Mouse (Mus musculus): Measurements from ENCODE around the gene Vps37d. TPM values are rescaled to one million over a fixed set of nuclear protein-coding genes. Genes with fewer than 3 reads are reported as not detected.
A peak's percentile ranks its signal among the peaks of the same experiment; 100 is the strongest.
"Not testable (repeated sequence)": the region's sequence is repeated elsewhere in the genome, so short reads cannot be mapped to it uniquely, and the experiment has no call there.

Gene Vps37d
- total RNA-seq, 2 experiments from 2014 or later: 0.95 to 1.6 TPM

- intact Hi-C loops (cut with DNase I): no loop called here
- DNase-seq: peak in 1 of 2 experiments; percentile 16
These were observed 1.0 kb downstream of the Vps37d start for GRCm38 (mm10) chr5:135076931-135077505.

GRCm38 (mm10) chr5:135076368-135076767 lies 1.7 kb downstream of the Vps37d start:
- DNase-seq: no peak
- intact Hi-C loops (cut with DNase I): no loop called here

GRCm38 (mm10) chr5:135075655-135076054 lies 2.4 kb downstream of the Vps37d start:
- intact Hi-C loops (cut with DNase I): no loop called here
- no peak for DNase-seq

- intact Hi-C loops (cut with DNase I): no loop called here
- DNase-seq: no peak
These were observed 4.5 kb downstream of the Vps37d start for GRCm38 (mm10) chr5:135073349-135074150.

- DNase-seq: no peak
- intact Hi-C loops (cut with DNase I): no loop called here
These were observed 5.3 kb downstream of the Vps37d start for GRCm38 (mm10) chr5:135072720-135073119.

- intact Hi-C loops (cut with DNase I): no loop called here
- no peak for DNase-seq
These were observed 6.0 kb downstream of the Vps37d start for GRCm38 (mm10) chr5:135072061-135072460.

GRCm38 (mm10) chr5:135070448-135070847 lies 7.6 kb downstream of the Vps37d start:
- no peak for DNase-seq
- intact Hi-C loops (cut with DNase I): no loop called here

GRCm38 (mm10) chr5:135066008-135066407 lies 12.1 kb downstream of the Vps37d start:
- intact Hi-C loops (cut with DNase I): no loop called here
- DNase-seq: no peak

GRCm38 (mm10) chr5:135064909-135065446 lies 13.1 kb downstream of the Vps37d start, which contains the start of gene Bud23:
Bud23 (minus strand) TSS chr5:135064959.
- intact Hi-C loops (cut with DNase I): loop anchor here (2.0 to 5.0 kb wide), 2 partner anchors 50 to 122 kb away; partner anchors contain the start of gene Baz1b
- DNase-seq: not testable (repeated sequence)

- intact Hi-C loops (cut with DNase I): loop anchor here (2.0 to 5.0 kb wide), 2 partner anchors 50 to 123 kb away; partner anchors contain the start of gene Baz1b
- DNase-seq: no peak
These were observed 13.7 kb downstream of the Vps37d start for GRCm38 (mm10) chr5:135064382-135064766.

GRCm38 (mm10) chr5:135063629-135064381 lies 14.3 kb downstream of the Vps37d start, which contains the start of gene Dnajc30:
Dnajc30 (plus strand) TSS chr5:135064202.
- intact Hi-C loops (cut with DNase I): loop anchor here (2.0 to 5.0 kb wide), 2 partner anchors 49 to 123 kb away; partner anchors contain the start of gene Baz1b
- DNase-seq: peak; percentile 95 to 97

GRCm38 (mm10) chr5:135053356-135053755 lies 24.7 kb downstream of the Vps37d start:
- intact Hi-C loops (cut with DNase I): no loop called here
- DNase-seq: no peak

- intact Hi-C loops (cut with DNase I); DNase-seq: not testable (repeated sequence)
These were observed 28.8 kb downstream of the Vps37d start for GRCm38 (mm10) chr5:135049268-135049667.

GRCm38 (mm10) chr5:135048539-135048938 lies 29.5 kb downstream of the Vps37d start:
- intact Hi-C loops (cut with DNase I): no loop called here
- DNase-seq: no peak

GRCm38 (mm10) chr5:135044575-135044974 lies 33.5 kb downstream of the Vps37d start:
- DNase-seq: no peak
- intact Hi-C loops (cut with DNase I): no loop called here

- intact Hi-C loops (cut with DNase I): no loop called here
- DNase-seq: no peak
These were observed 35.8 kb downstream of the Vps37d start for GRCm38 (mm10) chr5:135042105-135042788.

- DNase-seq: no peak
- intact Hi-C loops (cut with DNase I): no loop called here
These were observed 37.3 kb downstream of the Vps37d start for GRCm38 (mm10) chr5:135040777-135041176.

- no peak for DNase-seq
These were observed 38.0 kb downstream of the Vps37d start for GRCm38 (mm10) chr5:135040059-135040458.

GRCm38 (mm10) chr5:135039541-135039940 lies 38.5 kb downstream of the Vps37d start:
- intact Hi-C loops (cut with DNase I): no loop called here
- no peak for DNase-seq

More at GRCm38 (mm10) chr5:135040059-135040458, 38.0 kb downstream of the Vps37d start:
- intact Hi-C loops (cut with DNase I): no loop called here

GRCm38 (mm10) chr5:135037946-135038345 lies 40.1 kb downstream of the Vps37d start:
- intact Hi-C loops (cut with DNase I): no loop called here
- DNase-seq: no peak

All from heart, postnatal 36 days (tissue).